Mouse (Mus musculus): ENCODE data around the gene Olfr101.

GRCm38 (mm10) chr17:37276573-37276972 is 27.5 kb downstream of the Olfr101 start:
- no peak for TF ChIP-seq CTCF (IDR thresholded peaks at IDR 0.05; ENCODE audit: low read depth)
- no peak for TF ChIP-seq EP300 (IDR thresholded peaks at IDR 0.05; ENCODE audit: low read depth)

Measured in heart, postnatal 0 days (tissue).